31 mouse cellular contexts compared by ENCODE assay signal in genomic region chrX:168810513-168811265, GRCm38 (mm10). TPM values are rescaled to one million over a fixed set of nuclear protein-coding genes. Genes with fewer than 3 reads are reported as not detected.
DNase-seq lines count a peak whose midpoint lies in the region; ATAC-seq and TF ChIP-seq lines count a peak whose summit lies in the region.
"Had no signal": no experiment of that assay in that cellular context is flagged by ENCODE, and none has a peak within 500 bp of the region (broad histone marks: within the 10 kb centered on the region; RNA-seq: fewer than 3 reads in every experiment).

No protein-coding gene starts in this region.

- TF ChIP-seq CTCF in gastrocnemius, adult 2 months (IDR thresholded peaks at IDR 0.05): no peak

- no peak for DNase-seq in gastrocnemius, adult 2 months
- DNase-seq in gastrocnemius, postnatal 4 days (ENCODE audit: low spot score in 2 of 2): no peak
- DNase-seq in 416B (ENCODE audit: low read depth): peak; percentile 15
- DNase-seq in spleen, adult 12 weeks (ENCODE audit: low spot score): no peak
- DNase-seq in lung, adult 18-20 months: no peak
- DNase-seq: adrenal gland, adult 2 months; adrenal gland, postnatal 36 days; cerebellum, adult 18-20 months; cerebellum, postnatal 10 days; gastrocnemius, postnatal 10 days; heart, adult 11 months; heart, postnatal 36 days; kidney, postnatal 25 days; lung, embryonic 14.5 days; lung, postnatal 14 days; retina, postnatal 1 day; right cerebral cortex, postnatal 25 days had no signal

- peak overlapping the region; percentile 25; the same call in 1 of the 2 replicates for H3K27ac ChIP-seq in gastrocnemius, adult 2 months
- H3K27ac ChIP-seq: heart, embryonic 10.5 days; hindbrain, embryonic 13.5 days; kidney, embryonic 15.5 days; left cerebral cortex, adult 2 months; limb, embryonic 12.5 days; liver, embryonic 12.5 days; midbrain, embryonic 12.5 days; stomach, postnatal 0 days had no signal

- intact Hi-C loops in gastrocnemius, adult 2 months (cut with DNase I): no loop called here

- H3K4me3 ChIP-seq in gastrocnemius, adult 2 months: no peak overlapping the region
- H3K4me3 ChIP-seq: erythroblast, embryonic 14.5 days; heart, embryonic 10.5 days; hindbrain, embryonic 13.5 days; kidney, embryonic 15.5 days; left cerebral cortex, adult 2 months; limb, embryonic 12.5 days; liver, embryonic 12.5 days; midbrain, embryonic 12.5 days had no signal

- peak; percentile 92 for ATAC-seq in common myeloid progenitor, adult 5-6 weeks (replicated peaks; ENCODE audit: low read depth, poor library complexity, severe bottlenecking)
- ATAC-seq in megakaryocyte progenitor cell, adult 5-6 weeks (replicated peaks; ENCODE audit: poor library complexity): peak; percentile 97
- no peak for ATAC-seq in megakaryocyte-erythroid progenitor cell, adult 5-6 weeks (replicated peaks; ENCODE audit: low FRiP score, low TSS enrichment, poor library complexity, severe bottlenecking)
- ATAC-seq: forebrain, embryonic 16.5 days; intestine, postnatal 0 days; liver, embryonic 12.5 days had no signal

RNA-seq across cellular contexts. Expression of gene Arhgap6, which starts 15.8 kb away (rescaled TPM):
- 1 to 10 TPM; 3.3 to 3.5 TPM for total RNA-seq in gastrocnemius, adult 2 months (2021)
- total RNA-seq in gastrocnemius, postnatal 4 days (2021): 1 to 10 TPM; 8.5 TPM
- total RNA-seq in common myeloid progenitor, adult 5-6 weeks (2017): 24.6 and 25.3 TPM in 2 replicates
- total RNA-seq in megakaryocyte progenitor cell, adult 5-6 weeks (2015): 2.7 and 5.7 TPM in 2 replicates
- total RNA-seq in megakaryocyte progenitor cell, adult 5-6 weeks (2017): 3.5 TPM in 2 replicates
- 7.5 and 8.2 TPM in 2 replicates for total RNA-seq in megakaryocyte-erythroid progenitor cell, adult 5-6 weeks (2014; fragmentation: Nextera tagmentation)
- 8.3 and 16.0 TPM in 2 replicates for total RNA-seq in megakaryocyte-erythroid progenitor cell, adult 5-6 weeks (2017)
